Mouse (Mus musculus): Measurements from ENCODE around the gene Pank3. TPM values are rescaled to one million over a fixed set of nuclear protein-coding genes. Genes with fewer than 3 reads are reported as not detected.
"Not testable (repeated sequence)": the region's sequence is repeated elsewhere in the genome, so short reads cannot be mapped to it uniquely, and the experiment has no call there.

Pank3 gene
- total RNA-seq, 4 experiments from 2014 or later = 37.2 to 39.6 (median 38.7) TPM

DNA sequence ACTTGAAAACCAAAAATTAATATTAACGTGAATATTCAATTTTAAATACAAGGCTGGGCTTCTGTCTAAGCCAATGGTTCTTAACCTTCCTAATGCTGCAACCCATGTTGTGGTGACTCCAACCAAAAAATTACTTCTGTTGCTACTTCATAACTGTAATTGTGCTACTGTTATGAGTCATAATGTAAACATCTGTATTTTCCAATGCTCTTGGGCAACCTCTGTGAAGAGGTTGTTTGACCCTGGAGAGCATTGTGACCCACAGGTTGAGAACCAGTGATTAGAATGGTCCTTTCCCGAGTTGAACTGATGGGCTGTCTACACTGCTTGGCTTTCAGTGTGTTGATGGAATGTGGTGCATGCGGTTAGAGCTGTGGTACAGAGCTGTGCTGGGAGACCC, 7.2 kb downstream of the Pank3 start:
- DNase-seq (ENCODE audit: low spot score in 2 of 2) = no peak

DNA sequence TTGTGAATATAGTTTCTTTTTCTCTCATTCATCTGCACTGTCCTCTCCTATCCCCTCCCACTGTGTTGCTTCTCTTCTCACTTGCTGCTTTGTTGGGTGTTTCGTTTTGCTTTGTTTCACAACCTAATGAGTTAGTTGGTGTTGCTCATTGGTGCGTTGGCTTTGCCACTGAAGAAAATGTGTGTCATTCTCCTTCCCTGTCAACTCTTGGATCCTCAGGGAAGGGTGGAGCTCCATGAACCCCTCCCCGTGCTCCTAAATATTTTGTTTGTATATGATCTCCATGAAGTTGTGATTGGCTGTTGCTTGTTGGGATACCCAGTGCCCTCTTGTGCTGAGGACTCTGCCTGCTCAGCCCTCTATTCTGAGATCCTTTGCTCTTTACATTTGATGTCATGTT, 11.1 kb downstream of the Pank3 start:
- no peak for DNase-seq (ENCODE audit: low spot score in 2 of 2)

- DNase-seq (ENCODE audit: low spot score in 2 of 2) = no peak
These were observed 13.2 kb downstream of the Pank3 start for GRCm38 (mm10) chr11:35782444-35782843.

GRCm38 (mm10) chr11:35783038-35783437, 13.8 kb downstream of the Pank3 start:
- DNase-seq (ENCODE audit: low spot score in 2 of 2) = no peak

- no peak for DNase-seq (ENCODE audit: low spot score in 2 of 2)
These were observed 14.7 kb downstream of the Pank3 start for GRCm38 (mm10) chr11:35784002-35784401.

DNA sequence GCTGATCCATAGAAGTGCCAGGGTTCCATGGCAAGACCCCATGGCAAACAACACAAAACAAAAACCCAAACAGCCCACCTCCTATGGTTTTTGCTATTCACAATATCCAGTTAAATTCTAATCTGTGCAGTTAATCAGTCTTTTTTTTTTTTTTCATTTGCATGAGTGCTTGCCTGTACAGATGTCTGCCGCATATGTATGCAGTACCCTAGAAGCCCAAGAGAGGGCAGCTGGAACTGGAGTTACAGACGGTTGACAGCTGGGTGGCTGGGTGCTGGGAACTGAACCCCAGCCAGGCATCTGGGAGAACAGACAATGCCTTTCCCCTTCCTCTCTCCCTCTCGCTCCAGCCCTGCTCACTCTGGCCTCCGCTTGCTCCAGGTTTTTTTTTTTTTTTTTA, 15.3 kb downstream of the Pank3 start:
- no peak for DNase-seq (ENCODE audit: low spot score in 2 of 2)

GRCm38 (mm10) chr11:35788443-35788842, 19.2 kb downstream of the Pank3 start:
- DNase-seq (ENCODE audit: low spot score in 2 of 2) = no peak

DNA sequence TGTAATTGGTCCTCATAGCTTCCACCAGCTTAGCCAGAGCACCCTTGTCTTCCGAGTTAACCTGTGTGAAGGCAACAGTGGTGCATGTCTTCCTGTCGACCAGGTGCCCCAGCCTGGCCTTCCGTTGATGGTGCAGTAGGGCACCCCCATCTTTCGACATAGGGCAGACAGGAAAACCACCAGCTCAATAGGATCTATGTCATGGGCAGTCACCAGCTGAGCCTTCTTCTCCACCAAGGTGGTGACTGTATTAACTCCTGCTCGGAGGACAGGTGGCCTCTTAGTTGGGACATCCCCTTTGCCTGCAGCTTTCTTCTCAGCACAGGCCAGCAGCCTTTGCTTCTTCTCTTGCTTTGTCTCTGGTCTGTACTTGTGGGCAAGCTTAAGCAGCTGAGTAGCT, 23.5 kb downstream of the Pank3 start:
- DNase-seq (ENCODE audit: low spot score in 2 of 2) = not testable (repeated sequence)

GRCm38 (mm10) chr11:35797751-35798494, 28.6 kb downstream of the Pank3 start:
- DNase-seq (ENCODE audit: low spot score in 2 of 2) = peak; percentile 30

DNA sequence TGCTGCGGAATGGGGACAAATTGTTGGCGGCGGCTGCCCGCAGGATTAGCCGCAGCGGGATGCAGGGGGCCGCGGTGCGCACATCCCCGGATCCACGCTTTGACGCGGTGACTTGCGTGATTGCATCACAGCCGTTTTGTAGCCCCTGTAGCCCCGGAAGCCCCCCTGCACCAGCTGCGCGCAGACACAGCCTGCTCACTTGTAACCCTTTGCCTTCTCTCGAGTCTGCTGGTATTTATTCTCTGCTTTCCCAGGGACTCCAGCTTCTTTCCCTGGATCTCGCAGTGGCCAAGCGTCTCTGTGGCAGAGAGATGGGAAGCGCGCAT, 29.2 kb downstream of the Pank3 start:
- DNase-seq (ENCODE audit: low spot score in 2 of 2) = peak; percentile 69 to 73

DNA sequence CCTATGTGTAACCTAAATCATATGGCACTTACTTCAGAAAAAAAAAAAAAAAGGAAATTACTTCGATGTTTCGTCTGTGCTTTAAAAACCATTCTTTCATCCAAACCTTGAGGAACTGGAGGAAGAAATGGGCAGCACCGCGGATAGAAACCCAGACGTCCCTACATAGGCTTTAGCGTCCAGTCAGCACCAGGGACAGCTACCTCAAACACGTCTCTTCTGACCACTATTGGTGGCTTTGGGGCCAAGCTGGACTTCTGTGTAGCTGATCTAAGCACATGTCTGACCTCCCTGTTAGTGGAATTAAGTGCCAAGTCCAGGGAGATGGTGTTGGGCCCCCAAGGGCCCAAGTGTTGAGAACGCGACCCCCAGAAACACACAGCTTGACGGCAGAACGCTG, 29.6 kb downstream of the Pank3 start, which contains the start of gene Fbll1:
TSS of gene Fbll1 (minus strand) at position 11 of the 400 bp plus-strand sequence.
- DNase-seq (ENCODE audit: low spot score in 2 of 2) = no peak

- no peak for DNase-seq (ENCODE audit: low spot score in 2 of 2)
These were observed 32.0 kb downstream of the Pank3 start for GRCm38 (mm10) chr11:35801332-35801731.

GRCm38 (mm10) chr11:35811458-35811857, 42.2 kb downstream of the Pank3 start:
- DNase-seq (ENCODE audit: low spot score in 2 of 2) = no peak

- DNase-seq (ENCODE audit: low spot score in 2 of 2) = no peak
These were observed 47.0 kb downstream of the Pank3 start for GRCm38 (mm10) chr11:35816316-35816715.

GRCm38 (mm10) chr11:35827714-35828113, 58.4 kb downstream of the Pank3 start:
- no peak for DNase-seq (ENCODE audit: low spot score in 2 of 2)

GRCm38 (mm10) chr11:35832139-35832538, 62.9 kb downstream of the Pank3 start:
- DNase-seq (ENCODE audit: low spot score in 2 of 2) = no peak

- DNase-seq (ENCODE audit: low spot score in 2 of 2) = no peak
These were observed 64.0 kb downstream of the Pank3 start for GRCm38 (mm10) chr11:35833270-35833669.

- DNase-seq (ENCODE audit: low spot score in 2 of 2) = peak; percentile 91 to 94
These were observed 64.9 kb downstream of the Pank3 start, which contains the start of gene Rars for GRCm38 (mm10) chr11:35834022-35834760. Rars (minus strand) TSS chr11:35834506.

GRCm38 (mm10) chr11:35837156-35838126, 68.2 kb downstream of the Pank3 start:
- no peak for DNase-seq (ENCODE audit: low spot score in 2 of 2)

DNA sequence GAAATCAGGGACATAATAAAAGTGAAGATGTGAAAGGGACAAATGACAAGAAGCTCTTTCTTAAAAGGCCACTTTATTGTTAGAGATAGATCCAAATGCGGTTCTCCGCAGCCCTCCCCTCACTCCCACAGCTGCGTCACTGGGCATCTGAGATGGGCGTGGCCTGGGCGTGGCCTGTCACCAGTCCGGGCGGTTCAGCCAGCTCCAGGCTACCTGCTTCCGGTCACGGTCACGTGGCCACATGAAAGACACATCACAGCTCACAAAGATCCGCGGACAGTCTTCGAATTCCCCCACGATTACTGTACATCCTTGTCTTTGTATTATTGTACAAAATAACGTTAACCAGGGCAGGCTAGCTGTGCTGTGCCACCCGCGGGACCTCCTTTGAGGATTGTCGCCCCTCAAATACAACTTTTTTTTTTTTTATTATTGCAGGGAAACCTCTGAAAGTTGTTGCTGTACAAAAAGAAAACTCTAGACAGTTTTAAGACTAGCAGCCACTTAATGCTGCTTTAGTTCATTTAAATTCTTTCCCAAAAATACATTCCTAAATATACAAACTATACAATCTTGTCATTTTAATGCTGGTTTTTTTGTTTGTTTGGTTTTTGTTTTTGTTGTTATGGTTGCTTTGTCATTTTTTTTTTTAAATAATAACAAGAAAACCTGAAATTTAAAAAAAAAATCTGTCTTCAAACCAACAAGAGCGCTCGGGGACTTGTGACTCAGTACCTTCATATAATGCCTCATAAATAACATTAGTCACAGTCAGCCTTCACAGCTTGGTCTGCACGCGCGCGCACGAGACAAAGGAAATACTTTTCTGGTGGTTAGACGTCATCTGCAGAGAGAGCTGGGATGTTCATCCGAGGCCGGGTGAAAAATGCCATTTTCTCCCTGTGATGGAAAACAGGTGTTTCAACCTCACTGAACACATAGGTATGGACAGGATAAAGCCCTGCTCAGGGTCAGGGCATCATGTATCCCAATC, 69.4 kb downstream of the Pank3 start:
- peak; percentile 63 to 66 for DNase-seq (ENCODE audit: low spot score in 2 of 2)

Data from layer of hippocampus, adult 8-10 months (tissue).